Mouse (Mus musculus): ENCODE results near the gene Fbxw7.

The Fbxw7 gene

DNA sequence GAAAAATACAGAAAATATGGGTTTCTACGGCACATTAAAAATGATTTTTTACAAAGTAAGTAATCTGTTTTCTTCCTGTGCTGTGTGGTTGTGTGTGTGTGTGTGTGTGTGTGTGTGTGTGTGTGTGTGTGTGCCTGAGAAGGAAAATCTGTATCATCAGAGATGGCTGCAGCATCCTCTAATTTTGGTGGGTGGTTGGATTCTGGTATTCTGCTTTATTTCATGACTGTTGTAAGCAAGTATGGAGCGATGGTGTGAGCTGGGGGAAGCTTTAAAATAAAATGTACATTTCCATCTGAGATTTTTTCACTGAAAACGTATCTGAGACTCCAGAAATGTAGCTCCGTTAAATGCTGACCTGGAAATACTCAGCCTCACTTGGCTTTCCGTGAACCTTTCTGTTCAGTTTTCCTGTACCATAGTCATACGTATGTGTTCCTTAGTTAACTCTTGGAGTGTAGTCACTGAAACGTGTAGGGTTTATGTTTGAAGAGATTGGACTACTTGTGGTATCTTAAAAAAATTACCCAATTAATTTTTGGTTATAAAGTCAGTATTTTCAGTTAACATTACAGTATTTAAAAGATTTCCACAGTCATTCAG, 137.6 kb downstream of the Fbxw7 start:
- no peak for DNase-seq

- DNase-seq: no peak
These were observed 140.1 kb downstream of the Fbxw7 start for GRCm38 (mm10) chr3:84955011-84955775.

DNA sequence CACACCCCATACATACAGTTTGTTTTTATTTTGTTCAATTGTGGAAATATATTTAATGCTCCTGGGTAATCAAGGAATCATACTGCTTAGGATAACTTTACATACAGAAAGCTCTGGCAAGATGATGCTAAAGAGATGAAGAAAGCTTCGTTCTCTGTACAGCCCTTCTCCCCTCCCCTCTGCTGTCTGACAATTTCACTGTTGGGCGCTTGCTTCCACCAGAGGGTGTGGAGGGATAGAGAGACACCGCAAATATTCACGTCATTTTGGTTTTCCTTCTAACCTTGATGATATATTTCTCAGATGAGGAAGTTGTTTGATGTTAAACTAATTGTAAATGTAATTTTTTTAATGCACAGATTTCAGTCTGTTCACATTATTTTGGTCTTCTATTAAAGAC, 140.8 kb downstream of the Fbxw7 start:
- no peak for DNase-seq

- DNase-seq: no peak
These were observed 150.1 kb downstream of the Fbxw7 start for GRCm38 (mm10) chr3:84965156-84965555.

- DNase-seq: no peak
These were observed 152.3 kb downstream of the Fbxw7 start for GRCm38 (mm10) chr3:84967364-84967763.

DNA sequence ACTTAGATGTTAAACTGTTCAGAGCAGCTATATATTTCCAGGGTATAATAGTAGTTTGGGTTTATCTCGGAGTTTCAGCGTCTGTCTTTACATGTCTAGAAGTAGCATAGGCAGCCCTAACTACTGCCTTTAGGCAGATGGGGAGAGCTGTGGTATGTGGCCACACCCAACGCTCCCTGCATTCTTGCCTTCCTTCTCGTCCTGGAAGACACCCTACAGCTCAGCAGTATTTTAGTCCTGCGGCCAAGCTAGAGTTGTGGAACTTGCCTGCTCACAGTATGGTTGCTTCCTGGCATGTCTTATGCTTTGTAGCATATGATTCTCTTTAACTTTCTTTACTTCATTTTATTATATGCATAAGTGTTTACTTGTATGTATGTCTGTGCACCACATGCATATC, 156.5 kb downstream of the Fbxw7 start:
- no peak for DNase-seq

DNA sequence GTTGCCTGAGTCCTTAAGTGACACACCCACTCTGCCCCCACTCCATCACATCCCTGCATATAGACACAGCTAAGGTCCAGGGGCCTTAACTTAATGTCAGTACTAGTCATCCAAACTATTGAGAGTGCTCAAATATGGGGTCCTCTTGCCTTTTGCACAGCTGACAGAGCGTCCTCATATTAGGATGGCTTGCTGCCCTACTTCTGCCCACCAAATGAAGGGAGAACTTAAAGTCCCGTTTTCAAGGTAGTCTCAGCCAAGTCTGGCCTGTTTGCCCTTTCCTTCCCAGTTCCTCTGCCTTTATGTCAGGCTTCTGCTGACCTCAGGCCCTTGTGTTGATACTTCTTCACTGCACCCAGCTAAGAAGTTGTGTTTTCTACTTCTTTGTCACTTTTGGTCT, 157.8 kb downstream of the Fbxw7 start:
- DNase-seq: no peak

DNA sequence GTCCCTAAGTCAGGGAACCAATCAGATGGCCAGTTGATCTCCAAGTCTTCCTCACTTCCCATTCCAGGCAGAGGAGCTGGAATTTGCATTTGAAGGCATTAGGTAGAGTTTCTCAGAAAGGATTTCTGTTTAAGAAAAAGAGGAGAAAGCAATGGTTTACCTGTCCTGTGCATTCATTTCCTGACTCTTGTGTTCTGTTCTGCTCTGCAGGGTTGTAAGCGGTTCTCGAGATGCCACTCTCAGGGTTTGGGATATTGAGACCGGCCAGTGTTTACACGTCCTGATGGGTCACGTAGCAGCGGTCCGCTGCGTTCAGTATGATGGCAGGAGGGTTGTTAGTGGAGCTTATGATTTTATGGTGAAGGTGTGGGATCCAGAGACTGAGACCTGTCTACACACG, 159.1 kb downstream of the Fbxw7 start:
- DNase-seq: no peak

DNA sequence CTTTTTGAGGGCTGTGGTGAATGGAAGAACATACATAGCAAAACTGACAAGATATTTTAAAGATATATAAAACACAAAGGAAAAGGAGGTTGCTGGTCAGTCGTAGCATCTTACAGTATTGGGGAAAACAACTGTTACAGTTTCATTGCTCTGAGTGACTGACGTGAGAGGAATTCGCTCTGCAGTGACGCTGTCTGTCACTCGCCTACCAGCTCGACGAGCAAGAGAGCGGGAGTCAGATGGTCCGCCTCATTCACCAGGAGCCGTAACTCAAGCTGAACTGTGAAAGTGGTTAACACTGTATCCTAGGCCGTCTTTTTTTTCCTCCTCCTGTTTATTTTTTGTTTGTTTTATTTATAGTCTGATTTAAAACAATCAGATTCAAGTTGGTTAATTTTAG, 163.6 kb downstream of the Fbxw7 start:
- DNase-seq: no peak

DNA sequence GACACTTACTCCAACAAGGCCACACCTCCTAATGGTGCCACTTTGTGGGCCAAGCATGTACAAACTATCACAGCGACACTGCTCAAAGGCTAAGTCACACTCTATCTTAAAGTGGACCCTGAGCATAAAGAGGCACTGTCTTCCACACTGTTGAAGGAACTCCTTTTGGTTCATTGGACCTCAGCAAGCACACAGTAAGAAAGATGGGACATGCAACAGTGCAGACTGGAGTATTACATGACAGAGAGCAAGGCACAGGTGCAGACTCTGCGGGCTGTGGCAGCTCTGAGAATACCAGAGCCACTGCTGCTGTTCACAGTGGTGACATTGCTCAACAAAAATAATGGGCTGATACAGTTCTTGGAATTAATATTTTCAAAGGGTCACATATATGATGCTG, 165.1 kb downstream of the Fbxw7 start:
- no peak for DNase-seq

GRCm38 (mm10) chr3:84982688-84983087, 167.6 kb downstream of the Fbxw7 start:
- DNase-seq: no peak

GRCm38 (mm10) chr3:84985121-84985625, 170.1 kb downstream of the Fbxw7 start:
- no peak for DNase-seq

- no peak for DNase-seq
These were observed 173.8 kb downstream of the Fbxw7 start for GRCm38 (mm10) chr3:84988880-84989279.

- no peak for DNase-seq
These were observed 190.2 kb downstream of the Fbxw7 start for GRCm38 (mm10) chr3:85005257-85005656.

DNA sequence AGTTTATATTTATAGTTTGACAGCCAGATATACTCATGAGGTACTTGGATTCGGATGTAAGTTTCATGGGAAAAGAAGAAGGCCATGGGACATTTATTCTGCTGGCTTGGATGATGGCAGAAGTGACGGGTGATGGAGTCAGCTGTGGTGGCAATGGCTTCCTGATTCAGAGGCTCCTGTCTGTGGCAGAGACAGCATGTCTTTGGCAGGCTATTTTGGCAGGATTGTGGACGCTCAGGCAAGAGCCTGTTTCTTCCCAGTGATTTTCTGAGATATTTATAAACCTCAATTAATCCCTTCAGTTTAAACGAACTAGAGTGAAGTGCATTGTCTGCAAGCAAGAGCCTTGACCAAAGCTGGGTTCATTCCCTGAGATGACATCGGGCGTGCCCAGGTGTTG, 197.8 kb downstream of the Fbxw7 start:
- no peak for DNase-seq

GRCm38 (mm10) chr3:85015667-85016066, 200.6 kb downstream of the Fbxw7 start:
- DNase-seq: no peak

- DNase-seq: no peak
These were observed 205.1 kb downstream of the Fbxw7 start for GRCm38 (mm10) chr3:85020137-85020536.

DNA sequence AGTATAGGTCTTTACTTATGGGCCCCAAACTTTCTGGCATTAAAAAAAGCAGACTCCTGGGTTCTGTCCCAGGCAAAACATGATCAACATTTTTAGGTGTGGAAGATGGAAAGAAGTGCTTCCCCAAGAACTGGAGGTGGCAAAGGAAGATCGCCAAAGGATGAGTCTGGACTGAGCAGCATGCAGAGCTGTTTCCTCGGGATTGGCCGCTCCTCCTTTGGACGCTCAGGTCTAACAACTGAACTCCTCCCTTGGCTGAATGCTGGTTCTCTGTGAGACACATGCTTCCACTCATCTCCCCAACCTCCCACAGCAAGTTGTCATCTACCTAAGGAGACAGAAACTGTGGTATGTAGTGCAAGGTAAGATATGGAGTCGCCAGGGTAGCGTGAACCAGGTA, 206.7 kb downstream of the Fbxw7 start:
- no peak for DNase-seq

- DNase-seq: peak; percentile 70 to 85
These were observed 207.7 kb downstream of the Fbxw7 start for GRCm38 (mm10) chr3:85022800-85023199.

DNA sequence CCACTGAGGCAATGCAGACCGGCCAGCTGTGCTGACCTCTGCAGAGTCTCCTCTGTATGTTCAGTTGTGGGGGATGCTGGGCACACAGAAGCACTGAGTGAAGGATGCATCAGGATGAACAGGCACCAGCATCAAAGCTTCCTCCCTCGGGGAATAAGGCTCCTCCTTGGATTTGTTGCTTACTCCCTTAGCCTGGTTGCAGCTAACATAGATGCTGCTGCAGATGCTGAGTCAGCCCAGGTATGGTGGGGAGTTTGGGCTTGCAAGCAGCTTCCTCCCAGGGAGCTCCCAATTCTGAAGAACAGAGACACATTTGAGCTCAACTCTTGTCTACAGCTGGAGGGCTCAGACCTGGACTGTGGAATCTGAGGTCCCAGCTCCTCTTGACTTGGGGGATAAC, 209.2 kb downstream of the Fbxw7 start:
- DNase-seq: no peak

GRCm38 (mm10) chr3:85024817-85025705, 210.0 kb downstream of the Fbxw7 start:
- DNase-seq: peak; percentile 43 to 66
